In genomic region chr7:123135655-123136054, GRCm38 (mm10) we compare ENCODE assay signal across 28 mouse cellular contexts. TPM values are rescaled to one million over a fixed set of nuclear protein-coding genes. Genes with fewer than 3 reads are reported as not detected.
A peak's percentile ranks its signal among the peaks of the same experiment; 100 is the strongest.
DNase-seq lines count a peak whose midpoint lies in the region; ATAC-seq lines count a peak whose summit lies in the region.
"Had no signal": no experiment of that assay in that cellular context is flagged by ENCODE, and none has a peak within 500 bp of the region (broad histone marks: within the 10 kb centered on the region; RNA-seq: fewer than 3 reads in every experiment).

No protein-coding gene starts in this region.

- H3K9me3 ChIP-seq in liver, embryonic 13.5 days (replicated peaks), result no peaks in the 10 kb centered on the region
- H3K9me3 ChIP-seq in neural tube, embryonic 15.5 days (replicated peaks), result no peaks in the 10 kb centered on the region
- H3K9me3 ChIP-seq: embryonic facial prominence, embryonic 13.5 days; forebrain, embryonic 10.5 days; forebrain, embryonic 15.5 days; intestine, embryonic 15.5 days; midbrain, embryonic 12.5 days; stomach, embryonic 15.5 days had no signal

- H3K27ac ChIP-seq in liver, embryonic 13.5 days, result peak overlapping the region; percentile 25; the same call in 1 of the 2 replicates
- no peak overlapping the region for H3K27ac ChIP-seq in neural tube, embryonic 15.5 days (replicated peaks)
- H3K27ac ChIP-seq: embryonic facial prominence, embryonic 13.5 days; forebrain, embryonic 10.5 days; forebrain, embryonic 15.5 days; heart, adult 2 months; hindbrain, postnatal 0 days; intestine, embryonic 15.5 days; midbrain, embryonic 12.5 days; stomach, embryonic 15.5 days had no signal

- H3K9ac ChIP-seq in liver, embryonic 13.5 days, result no peak overlapping the region
- no peak overlapping the region for H3K9ac ChIP-seq in neural tube, embryonic 15.5 days (replicated peaks)
- H3K9ac ChIP-seq: embryonic facial prominence, embryonic 13.5 days; forebrain, embryonic 15.5 days; intestine, embryonic 15.5 days; midbrain, embryonic 12.5 days; stomach, embryonic 15.5 days had no signal

- ATAC-seq in liver, embryonic 13.5 days (ENCODE audit: low read depth), result peak; percentile 39; the same call in 1 of the 2 replicates
- no peak for ATAC-seq in neural tube, embryonic 15.5 days (ENCODE audit: low FRiP score)
- ATAC-seq: forebrain, embryonic 15.5 days; hindbrain, postnatal 0 days; intestine, embryonic 15.5 days; lung, postnatal 0 days had no signal

- peak; percentile 20 for DNase-seq in thymus, postnatal 0 days (ENCODE audit: low spot score)
- DNase-seq in thymus, postnatal 10 days (ENCODE audit: low spot score in 2 of 2), result no peak
- DNase-seq in T-cell, adult 2 months (ENCODE audit: low spot score), result peak; percentile 41
- no peak for DNase-seq in liver, embryonic 13.5 days
- peak; percentile 29 for DNase-seq in naive thymus-derived CD4-positive, alpha-beta T cell, adult 2 months (ENCODE audit: low read depth)
- DNase-seq in testis, postnatal 14 days (ENCODE audit: low spot score), result no peak
- DNase-seq: adrenal gland, postnatal 10 days; B cell, adult 2 months; cerebellum, adult 8-10 months; cerebellum, postnatal 36 days; gastrocnemius, postnatal 25 days; heart, adult 2 months; kidney, adult 9 months; kidney, postnatal 14 days; layer of hippocampus, adult 9-11 months; lung, adult 18-20 months; lung, postnatal 4 days; right cerebral cortex, postnatal 14 days had no signal

- H3K4me3 ChIP-seq in liver, embryonic 13.5 days (replicated peaks), result no peak overlapping the region
- no peak overlapping the region for H3K4me3 ChIP-seq in neural tube, embryonic 15.5 days (replicated peaks)
- H3K4me3 ChIP-seq: embryonic facial prominence, embryonic 13.5 days; forebrain, embryonic 10.5 days; forebrain, embryonic 15.5 days; heart, adult 2 months; intestine, embryonic 15.5 days; megakaryocyte, embryonic 14.5 days; midbrain, embryonic 12.5 days; stomach, embryonic 15.5 days had no signal

- H3K4me1 ChIP-seq in liver, embryonic 13.5 days (replicated peaks), result peaks cover 54% of the 10 kb centered on the region
- peaks cover 34% of the 10 kb centered on the region for H3K4me1 ChIP-seq in neural tube, embryonic 15.5 days

- WGBS in liver, embryonic 13.5 days (ENCODE audit: insufficient replicate concordance), result 65% methylated on average over 3 of the region's 3 CpGs
- 94% methylated on average over 3 of the region's 3 CpGs for WGBS in neural tube, embryonic 15.5 days

- H3K27me3 ChIP-seq in liver, embryonic 13.5 days, result no peaks in the 10 kb centered on the region
- H3K27me3 ChIP-seq in neural tube, embryonic 15.5 days (replicated peaks), result no peaks in the 10 kb centered on the region
- H3K27me3 ChIP-seq: embryonic facial prominence, embryonic 13.5 days; forebrain, embryonic 15.5 days; intestine, embryonic 15.5 days; megakaryocyte, embryonic 14.5 days; midbrain, embryonic 12.5 days; stomach, embryonic 15.5 days had no signal

- no peak overlapping the region for H3K4me2 ChIP-seq in liver, embryonic 13.5 days
- H3K4me2 ChIP-seq in neural tube, embryonic 15.5 days, result no peak overlapping the region
- H3K4me2 ChIP-seq: embryonic facial prominence, embryonic 13.5 days; forebrain, embryonic 15.5 days; intestine, embryonic 15.5 days; midbrain, embryonic 12.5 days; stomach, embryonic 15.5 days had no signal

- peaks cover 44% of the 10 kb centered on the region for H3K36me3 ChIP-seq in liver, embryonic 13.5 days
- H3K36me3 ChIP-seq in neural tube, embryonic 15.5 days, result 0 out of 2 replicates have a peak, but pooled peaks cover 6% of the 10 kb centered on the region
- H3K36me3 ChIP-seq: stomach, embryonic 15.5 days had no signal

RNA-seq across cellular contexts. Expression of gene Tnrc6a, which starts 12.0 kb away (rescaled TPM):
- 62.7 and 94.2 TPM in 2 replicates for polyA plus RNA-seq in thymus, postnatal 0 days (2015; fragmentation: Nextera tagmentation; extraction: Ambion mirVana)
- polyA plus RNA-seq in liver, embryonic 13.5 days (2015; fragmentation: Nextera tagmentation; extraction: Ambion mirVana), result 16.0 and 17.7 TPM in 2 replicates
- polyA plus RNA-seq in neural tube, embryonic 15.5 days (2015; fragmentation: Nextera tagmentation; extraction: Ambion mirVana), result 51.6 and 53.7 TPM in 2 replicates

Comparison
In these comparisons a context has a peak if more than half of its experiments do, and no peak if none do; other contexts are left out.
1. DNase-seq: peak in thymus, postnatal 0 days (single experiment), T-cell, adult 2 months (single experiment) and naive thymus-derived CD4-positive, alpha-beta T cell, adult 2 months (single experiment); none in thymus, postnatal 10 days (0 of 2), liver, embryonic 13.5 days (single experiment) and testis, postnatal 14 days (single experiment).